Mouse (Mus musculus) limb, embryonic 12.5 days (tissue): ENCODE results near the gene Ppp6r2. TPM values are rescaled to one million over a fixed set of nuclear protein-coding genes. Genes with fewer than 3 reads are reported as not detected.

Source experiments
- ATAC-seq: fragments of 200-750 bp; cut with Nextera tagmentation; 2 replicates; pipeline ENCODE4 v1.8.0; 2017; ENCODE audit warnings: low read depth, moderate TSS enrichment; ENCODE audit not compliant: insufficient number of reproducible peaks, insufficient read depth, low FRiP score, low TSS enrichment
- H3K27ac ChIP-seq: fragments of 300-500 bp; sonication (generic); 2 replicates; pipeline ENCODE4 v1.5.1; 2016; ENCODE audit warnings: mild to moderate bottlenecking, moderate library complexity
- H3K27me3 ChIP-seq: fragments of 300-500 bp; sonication (generic); 2 replicates; pipeline ENCODE4 v1.6.1; 2016; ENCODE audit warnings: mild to moderate bottlenecking, moderate library complexity
- H3K36me3 ChIP-seq: fragments of 300-500 bp; sonication (generic); 2 replicates; pipeline ENCODE4 v1.6.1; 2016; ENCODE audit warnings: mild to moderate bottlenecking, moderate library complexity
- H3K4me1 ChIP-seq: fragments of 300-500 bp; sonication (generic); replicated peaks from 2 replicates; pipeline ENCODE4 v1.6.1; 2016
- H3K4me2 ChIP-seq: fragments of 300-500 bp; sonication (generic); 2 replicates; pipeline ENCODE4 v1.6.1; 2016; ENCODE audit warnings: mild to moderate bottlenecking, moderate library complexity
- H3K4me3 ChIP-seq: fragments of 300-500 bp; sonication (generic); replicated peaks from 2 replicates; pipeline ENCODE4 v1.5.1; 2016; ENCODE audit warnings: mild to moderate bottlenecking
- H3K9ac ChIP-seq: fragments of 300-500 bp; sonication (generic); replicated peaks from 2 replicates; pipeline ENCODE4 v1.6.1; 2016; ENCODE audit warnings: mild to moderate bottlenecking, moderate library complexity
- H3K9me3 ChIP-seq: fragments of 300-500 bp; sonication (generic); 2 replicates; pipeline ENCODE4 v1.6.1; 2016; ENCODE audit warnings: mild to moderate bottlenecking, moderate library complexity
- WGBS: fragments of 180-500 bp; shearing (Covaris S2); methylation state at CpG from one replicate; pipeline ENCODE4 v1.1.7; 2016; 5-methylcytosine and 5-hydroxymethylcytosine counted together
- polyA plus RNA-seq: library from polyadenylated mRNA; unstranded; fragments of >200 nt; fragmentation: Nextera tagmentation; extraction: Ambion mirVana; gene quantifications from 2 replicates; pipeline ENCODE4 v1.2.1, GENCODE M21; 2016

Gene Ppp6r2
- polyA plus RNA-seq, 1 experiment from 2014 or later: 33.3 TPM

DNA sequence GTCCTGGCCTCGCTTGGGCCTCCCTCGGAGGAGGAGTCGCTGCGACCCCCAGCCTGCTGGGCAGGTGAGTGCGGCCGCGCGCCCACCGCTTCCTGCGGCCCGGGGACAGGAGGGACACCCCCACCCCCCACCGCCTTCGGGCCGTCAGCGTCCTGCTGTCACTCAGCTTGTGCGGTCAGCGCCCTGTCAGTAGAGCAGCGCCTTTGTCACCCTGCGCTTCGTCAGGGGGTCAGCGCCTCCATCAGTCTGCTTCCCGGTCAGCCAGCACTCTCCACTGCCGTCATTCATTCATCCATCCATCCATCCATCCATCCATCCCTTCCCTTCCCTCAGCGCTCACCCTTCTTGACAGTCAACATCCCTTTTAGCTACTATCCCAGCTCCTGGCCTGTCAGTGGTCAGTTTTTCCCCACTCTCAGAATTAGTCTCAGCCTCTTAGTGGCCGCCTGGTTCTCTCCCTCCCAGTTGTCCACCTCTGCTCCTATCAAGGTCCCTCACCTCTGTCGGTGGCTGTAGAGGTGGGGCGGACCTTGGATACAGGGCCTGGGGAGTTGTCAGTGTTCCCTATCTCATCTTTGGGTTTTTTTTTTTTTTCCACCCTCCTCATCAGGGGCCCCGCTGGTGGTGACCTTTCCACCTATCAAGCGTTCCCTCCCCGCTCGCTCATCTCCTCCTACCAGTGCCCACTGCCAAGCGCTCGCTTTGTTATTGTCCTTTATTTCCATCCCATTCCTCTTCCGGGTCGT lies 536 bp downstream of the Ppp6r2 start:
- peak overlapping the region; percentile 88 for H3K4me2 ChIP-seq
- H3K9ac ChIP-seq: peak overlapping the region; percentile 94
- H3K27ac ChIP-seq: peak overlapping the region; percentile 82; the same call in 1 of the 2 replicates
- H3K27me3 ChIP-seq: no peaks in the 10 kb centered on the region
- H3K4me3 ChIP-seq: peak overlapping the region; percentile 92
- peaks cover 16% of the 10 kb centered on the region for H3K36me3 ChIP-seq
- peaks cover 24% of the 10 kb centered on the region for H3K4me1 ChIP-seq
- peak; percentile 50 for ATAC-seq
- peaks cover 5% of the 10 kb centered on the region; the same call in 1 of the 2 replicates for H3K9me3 ChIP-seq
- WGBS: 4% methylated on average over 33 of the region's 35 CpGs

GRCm38 (mm10) chr15:89212495-89212894 lies 1.1 kb downstream of the Ppp6r2 start:
- Histone ChIP-seq H3K4me1 (peaks cover 24% of the 10 kb centered on the region), H3K4me3 (peak overlapping the region; percentile 92), H3K27ac (no peak overlapping the region), H3K9me3 (peaks cover 5% of the 10 kb centered on the region; the same call in 1 of the 2 replicates), H3K4me2 (peak overlapping the region; percentile 88), H3K9ac (peak overlapping the region; percentile 94), H3K27me3 (no peaks in the 10 kb centered on the region), H3K36me3 (peaks cover 17% of the 10 kb centered on the region)
- ATAC-seq: no peak
- WGBS: 52% methylated on average over 6 of the region's 6 CpGs

GRCm38 (mm10) chr15:89213517-89213916 lies 2.2 kb downstream of the Ppp6r2 start:
- Histone ChIP-seq H3K4me2 (no peak overlapping the region), H3K36me3 (peaks cover 17% of the 10 kb centered on the region), H3K27ac (no peak overlapping the region), H3K27me3 (no peaks in the 10 kb centered on the region), H3K4me1 (peaks cover 24% of the 10 kb centered on the region), H3K4me3 (no peak overlapping the region), H3K9me3 (peaks cover 5% of the 10 kb centered on the region; the same call in 1 of the 2 replicates), H3K9ac (no peak overlapping the region)
- ATAC-seq: no peak
- 90% methylated on average over 3 of the region's 3 CpGs for WGBS

DNA sequence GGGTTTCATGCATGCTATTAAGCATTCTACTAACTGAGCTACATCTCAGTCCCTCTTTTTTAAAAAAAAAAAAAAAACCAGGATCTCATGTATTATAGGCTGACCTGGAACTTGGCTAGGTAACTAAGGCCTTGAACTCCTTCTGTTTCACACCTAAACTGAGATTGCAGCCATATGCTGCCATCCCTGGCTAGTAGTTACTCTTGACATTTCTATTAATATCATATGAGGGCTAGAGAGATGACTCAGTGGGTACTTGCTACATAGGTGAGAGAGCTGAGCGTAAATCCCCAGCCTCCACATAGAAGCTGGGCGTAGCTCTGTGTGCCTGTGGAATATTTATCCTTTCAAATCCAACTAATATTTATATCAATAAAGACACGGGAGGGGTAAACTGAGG lies 3.6 kb downstream of the Ppp6r2 start:
- 96% methylated on average over 3 of the region's 3 CpGs for WGBS
- peaks cover 5% of the 10 kb centered on the region; the same call in 1 of the 2 replicates for H3K9me3 ChIP-seq
- peaks cover 17% of the 10 kb centered on the region for H3K36me3 ChIP-seq
- no peak overlapping the region for H3K9ac ChIP-seq
- no peak overlapping the region for H3K4me3 ChIP-seq
- no peaks in the 10 kb centered on the region for H3K27me3 ChIP-seq
- no peak overlapping the region for H3K4me2 ChIP-seq
- no peak for ATAC-seq
- H3K27ac ChIP-seq: no peak overlapping the region
- H3K4me1 ChIP-seq: peaks cover 21% of the 10 kb centered on the region

DNA sequence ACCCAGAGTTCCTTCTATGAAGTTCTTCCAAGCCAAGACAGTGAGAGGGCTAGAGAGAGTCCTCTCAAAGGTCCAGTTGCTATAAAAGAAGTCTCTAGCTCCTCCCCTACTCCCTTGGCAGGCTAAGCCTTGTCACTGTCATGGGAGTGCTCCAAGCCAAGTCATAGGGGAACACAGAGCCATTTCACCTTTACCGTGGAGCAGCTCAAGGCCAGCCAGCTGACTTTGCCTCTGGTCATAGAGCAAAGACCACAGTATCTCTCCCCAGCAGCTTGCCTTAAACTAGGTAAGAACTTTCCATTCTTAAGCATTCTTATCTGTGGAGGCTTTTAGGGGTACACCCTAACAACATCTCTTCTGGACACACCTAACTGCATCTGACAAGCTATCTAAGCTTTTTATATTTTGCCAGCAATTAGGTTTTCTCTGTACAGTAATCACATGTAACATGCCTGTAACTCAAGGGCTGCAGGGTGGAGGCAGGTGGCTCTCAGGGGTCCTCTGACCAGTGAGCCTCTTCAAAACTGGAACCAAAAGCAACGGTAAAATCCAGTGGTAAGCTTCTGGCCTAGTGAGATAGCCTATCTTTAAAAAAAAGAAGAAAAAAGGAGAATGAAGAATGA lies 4.4 kb downstream of the Ppp6r2 start:
- Histone ChIP-seq H3K27me3 (no peaks in the 10 kb centered on the region), H3K4me3 (no peak overlapping the region), H3K4me1 (peaks cover 18% of the 10 kb centered on the region), H3K27ac (no peak overlapping the region), H3K9ac (no peak overlapping the region), H3K9me3 (peaks cover 5% of the 10 kb centered on the region; the same call in 1 of the 2 replicates), H3K36me3 (peaks cover 17% of the 10 kb centered on the region), H3K4me2 (no peak overlapping the region)
- WGBS: 88% methylated on average over 2 of the region's 2 CpGs
- no peak for ATAC-seq

DNA sequence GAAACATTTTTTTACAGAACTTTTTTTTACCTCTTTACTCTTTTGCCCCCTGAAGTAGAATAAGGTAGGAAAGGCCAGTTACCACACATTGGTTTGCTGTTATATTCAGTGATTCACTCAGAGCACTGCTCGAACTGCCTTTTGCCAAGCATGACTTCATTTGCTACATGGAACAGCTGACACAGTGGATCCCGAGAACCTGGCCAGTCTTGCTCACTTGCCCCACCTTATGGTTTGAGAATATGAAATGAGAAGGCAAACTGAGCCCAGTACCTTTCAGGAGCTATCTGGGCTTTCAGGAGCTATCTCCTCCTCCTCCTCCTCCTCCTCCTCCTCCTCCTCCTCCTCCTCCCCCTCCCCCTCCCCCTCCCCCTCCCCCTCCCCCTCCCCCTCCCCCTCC lies 22.2 kb downstream of the Ppp6r2 start:
- H3K9ac ChIP-seq: no peak overlapping the region
- peaks cover 11% of the 10 kb centered on the region; the same call in 1 of the 2 replicates for H3K36me3 ChIP-seq
- H3K27me3 ChIP-seq: no peaks in the 10 kb centered on the region
- no peaks in the 10 kb centered on the region for H3K4me1 ChIP-seq
- no peak for ATAC-seq
- H3K4me3 ChIP-seq: no peak overlapping the region
- WGBS: 66% methylated on average over 2 of the region's 2 CpGs
- H3K9me3 ChIP-seq: no peaks in the 10 kb centered on the region
- H3K4me2 ChIP-seq: no peak overlapping the region
- no peak overlapping the region for H3K27ac ChIP-seq

GRCm38 (mm10) chr15:89234052-89234451 lies 22.7 kb downstream of the Ppp6r2 start:
- Histone ChIP-seq H3K36me3 (peaks cover 11% of the 10 kb centered on the region; the same call in 1 of the 2 replicates), H3K27ac (no peak overlapping the region), H3K4me2 (no peak overlapping the region), H3K4me1 (no peaks in the 10 kb centered on the region), H3K9ac (no peak overlapping the region), H3K4me3 (no peak overlapping the region), H3K9me3 (no peaks in the 10 kb centered on the region), H3K27me3 (no peaks in the 10 kb centered on the region)
- 87% methylated on average over 4 of the region's 4 CpGs for WGBS
- no peak for ATAC-seq

- Histone ChIP-seq H3K4me3 (no peak overlapping the region), H3K9me3 (no peaks in the 10 kb centered on the region), H3K4me2 (no peak overlapping the region), H3K4me1 (no peaks in the 10 kb centered on the region), H3K27ac (no peak overlapping the region), H3K36me3 (peaks cover 33% of the 10 kb centered on the region), H3K9ac (no peak overlapping the region), H3K27me3 (no peaks in the 10 kb centered on the region)
- 57% methylated on average over 3 of the region's 3 CpGs for WGBS
- ATAC-seq: no peak
These were observed 28.5 kb downstream of the Ppp6r2 start for GRCm38 (mm10) chr15:89239751-89240392.

DNA sequence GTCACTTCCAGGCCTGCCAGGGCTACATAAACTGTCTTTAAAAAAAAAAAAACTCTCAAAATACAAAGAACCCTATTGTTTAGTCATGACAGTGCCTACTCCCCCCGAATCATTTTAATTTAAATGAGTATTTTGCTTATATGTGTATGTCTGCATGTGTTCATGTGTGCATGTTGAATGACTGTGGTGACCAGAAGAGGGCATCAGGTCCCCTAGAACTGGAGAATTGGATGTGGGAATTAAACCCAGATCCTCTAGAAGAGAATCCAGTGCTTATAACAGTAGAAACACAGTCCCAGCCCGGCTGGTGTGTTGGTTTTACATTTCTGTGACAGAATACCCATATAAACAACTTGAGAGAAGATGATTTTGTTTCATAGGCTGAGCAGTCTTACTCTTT lies 29.7 kb downstream of the Ppp6r2 start:
- no peak for ATAC-seq
- WGBS: 62% methylated on average over 2 of the region's 2 CpGs
- Histone ChIP-seq H3K4me1 (no peaks in the 10 kb centered on the region), H3K4me3 (no peak overlapping the region), H3K27me3 (no peaks in the 10 kb centered on the region), H3K36me3 (peaks cover 36% of the 10 kb centered on the region), H3K9ac (no peak overlapping the region), H3K9me3 (no peaks in the 10 kb centered on the region), H3K4me2 (no peak overlapping the region), H3K27ac (no peak overlapping the region)

DNA sequence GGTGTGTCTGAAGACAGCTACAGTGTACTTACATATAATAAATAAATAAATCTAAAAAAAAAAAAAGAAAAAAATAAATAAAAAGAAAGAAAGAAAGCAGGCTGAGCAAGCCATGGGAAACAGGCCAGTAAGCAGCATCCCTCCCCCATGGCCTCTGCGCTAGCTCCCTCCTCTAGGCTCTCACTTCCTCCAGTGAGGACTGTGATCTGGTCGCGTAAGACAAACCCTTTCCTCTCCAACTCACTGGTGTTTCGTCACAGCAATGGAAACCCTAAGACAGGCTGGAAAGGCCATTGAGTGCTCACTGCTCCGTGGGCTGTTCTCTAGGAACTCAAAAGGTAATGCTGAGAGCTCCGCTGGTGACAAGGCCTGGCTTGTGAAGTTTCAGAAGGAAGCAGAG lies 37.7 kb downstream of the Ppp6r2 start:
- Histone ChIP-seq H3K27me3 (no peaks in the 10 kb centered on the region), H3K9ac (no peak overlapping the region), H3K4me1 (no peaks in the 10 kb centered on the region), H3K9me3 (no peaks in the 10 kb centered on the region), H3K4me3 (no peak overlapping the region), H3K4me2 (no peak overlapping the region), H3K36me3 (peaks cover 36% of the 10 kb centered on the region), H3K27ac (no peak overlapping the region)
- no peak for ATAC-seq
- WGBS: 84% methylated on average over 6 of the region's 6 CpGs

DNA sequence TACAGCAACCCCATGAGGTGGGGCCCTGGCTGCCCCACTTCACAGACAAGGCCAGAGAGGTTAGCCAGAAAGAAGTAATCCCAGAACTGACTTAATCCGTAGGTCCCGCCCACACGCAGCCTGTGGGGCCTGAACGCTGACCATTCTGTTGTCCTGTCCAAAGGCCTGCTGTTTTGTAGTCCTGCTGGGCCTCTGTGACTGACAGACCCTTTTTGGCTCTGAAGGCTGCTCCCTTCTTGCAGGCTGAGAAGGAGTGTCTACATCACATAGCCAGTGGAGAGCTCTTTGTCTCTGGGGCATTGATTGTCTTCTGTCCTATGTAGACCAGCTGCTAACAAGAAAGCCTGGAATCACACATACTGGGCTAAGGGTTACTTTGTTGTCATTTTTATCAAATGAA lies 44.0 kb downstream of the Ppp6r2 start:
- H3K27ac ChIP-seq: no peak overlapping the region
- no peak for ATAC-seq
- H3K4me2 ChIP-seq: no peak overlapping the region
- 86% methylated on average over 4 of the region's 4 CpGs for WGBS
- no peak overlapping the region for H3K9ac ChIP-seq
- no peaks in the 10 kb centered on the region for H3K9me3 ChIP-seq
- no peaks in the 10 kb centered on the region for H3K4me1 ChIP-seq
- no peak overlapping the region for H3K4me3 ChIP-seq
- H3K27me3 ChIP-seq: no peaks in the 10 kb centered on the region
- peaks cover 68% of the 10 kb centered on the region for H3K36me3 ChIP-seq
